Comparison of ENCODE assay signal across 18 mouse cellular contexts in genomic region chr3:101549749-101550148, GRCm38 (mm10).
"Had no signal": no experiment of that assay in that cellular context is flagged by ENCODE, and none has a peak within 500 bp of the region (broad histone marks: within the 10 kb centered on the region; RNA-seq: fewer than 3 reads in every experiment).

No protein-coding gene starts in this region.

- H3K4me2 ChIP-seq: kidney, embryonic 15.5 days; limb, embryonic 15.5 days; lung, embryonic 14.5 days; midbrain, embryonic 11.5 days; midbrain, embryonic 15.5 days; neural tube, embryonic 12.5 days had no signal

- H3K9ac ChIP-seq: kidney, embryonic 15.5 days; limb, embryonic 15.5 days; lung, embryonic 14.5 days; midbrain, embryonic 15.5 days; neural tube, embryonic 12.5 days had no signal

- H3K36me3 ChIP-seq: kidney, embryonic 15.5 days; limb, embryonic 15.5 days; midbrain, embryonic 15.5 days; neural tube, embryonic 12.5 days had no signal

- DNase-seq: kidney, adult 2 months; kidney, postnatal 14 days; lung, embryonic 14.5 days; lung, postnatal 10 days; retina, postnatal 1 day; right cerebral cortex, postnatal 4 days; spleen, adult 18-20 months; thymus, adult 2 months; thymus, postnatal 25 days had no signal

- H3K27ac ChIP-seq: kidney, embryonic 15.5 days; left cerebral cortex, adult 2 months; limb, embryonic 15.5 days; macrophage; midbrain, embryonic 15.5 days; neural tube, embryonic 12.5 days had no signal

- H3K4me1 ChIP-seq: midbrain, embryonic 15.5 days had no signal

- ATAC-seq: inflammation-experienced regulatory T-cells, adult 6 months; midbrain, embryonic 15.5 days had no signal

- H3K9me3 ChIP-seq: kidney, embryonic 15.5 days; limb, embryonic 15.5 days; megakaryocyte, embryonic 14.5 days; midbrain, embryonic 15.5 days; neural tube, embryonic 12.5 days had no signal

- H3K4me3 ChIP-seq: kidney, embryonic 15.5 days; left cerebral cortex, adult 2 months; limb, embryonic 15.5 days; megakaryocyte, embryonic 14.5 days; midbrain, embryonic 15.5 days; neural tube, embryonic 12.5 days had no signal

- H3K27me3 ChIP-seq: kidney, embryonic 15.5 days; limb, embryonic 15.5 days; midbrain, embryonic 15.5 days; neural tube, embryonic 12.5 days had no signal
